Comparison of ENCODE assay signal across 26 mouse cellular contexts in genomic region chrX:169357146-169357772, GRCm38 (mm10). TPM values are rescaled to one million over a fixed set of nuclear protein-coding genes. Genes with fewer than 3 reads are reported as not detected.
DNase-seq lines count a peak whose midpoint lies in the region; ATAC-seq and TF ChIP-seq lines count a peak whose summit lies in the region.
"Had no signal": no experiment of that assay in that cellular context is flagged by ENCODE, and none has a peak within 500 bp of the region (broad histone marks: within the 10 kb centered on the region; RNA-seq: fewer than 3 reads in every experiment).

No protein-coding gene starts in this region.

- H3K4me1 ChIP-seq in limb, embryonic 14.5 days (ENCODE audit: control insufficient read depth, insufficient read depth, low read length): no peaks in the 10 kb centered on the region
- no peaks in the 10 kb centered on the region for H3K4me1 ChIP-seq in limb, embryonic 10.5 days
- H3K4me1 ChIP-seq: hindbrain, embryonic 12.5 days; limb, embryonic 12.5 days had no signal

- no peak overlapping the region for H3K27ac ChIP-seq in limb, embryonic 14.5 days (replicated peaks; ENCODE audit: low read depth, low read length)
- H3K27ac ChIP-seq in limb, embryonic 10.5 days: no peak overlapping the region
- H3K27ac ChIP-seq: gastrocnemius, adult 2 months; hindbrain, embryonic 12.5 days; limb, embryonic 12.5 days; macrophage had no signal

- peak; percentile 4 for DNase-seq in limb, embryonic 14.5 days (ENCODE audit: low spot score)
- no peak for DNase-seq in limb, embryonic 10.5 days (ENCODE audit: low spot score)
- DNase-seq in NIH3T3 (ENCODE audit: low read depth): peak; percentile 57
- peak; percentile 13 for DNase-seq in embryo, embryonic 11 days
- peak; percentile 30 for DNase-seq in mesoderm, embryonic 11.5 days (ENCODE audit: low read depth, low spot score)
- no peak for DNase-seq in frontal cortex, postnatal 14 days (ENCODE audit: low spot score in 2 of 2)
- no peak for DNase-seq in ovary, postnatal 36 days (ENCODE audit: low spot score)
- DNase-seq: adrenal gland, postnatal 36 days; cerebellum, adult 18-20 months; cerebellum, postnatal 10 days; gastrocnemius, adult 2 months; kidney, adult 8-10 months; kidney, postnatal 10 days; layer of hippocampus, adult 9-11 months; lung, postnatal 10 days; midbrain, embryonic 14.5 days; retina, postnatal 1 day; right cerebral cortex, postnatal 14 days; thymus, postnatal 14 days had no signal

- H3K27me3 ChIP-seq in limb, embryonic 14.5 days (ENCODE audit: control insufficient read depth, insufficient read depth, low read length): no peaks in the 10 kb centered on the region
- H3K27me3 ChIP-seq in limb, embryonic 10.5 days (ENCODE audit: low read depth, poor library complexity, severe bottlenecking): peaks cover 72% of the 10 kb centered on the region
- H3K27me3 ChIP-seq: CH12.LX; limb, embryonic 12.5 days had no signal

- no peaks in the 10 kb centered on the region for H3K9me3 ChIP-seq in limb, embryonic 14.5 days (ENCODE audit: control insufficient read depth, low read length)
- no peaks in the 10 kb centered on the region for H3K9me3 ChIP-seq in limb, embryonic 10.5 days (replicated peaks)
- H3K9me3 ChIP-seq: hindbrain, embryonic 12.5 days; limb, embryonic 12.5 days had no signal

- whole genome bisulfite sequencing in limb, embryonic 14.5 days: 75% methylated on average over 4 of the region's 4 CpGs
- WGBS in limb, embryonic 10.5 days: 81% methylated on average over 4 of the region's 4 CpGs

- no peak for ATAC-seq in limb, embryonic 14.5 days (ENCODE audit: low FRiP score, low read depth)
- ATAC-seq: forebrain, embryonic 14.5 days; intestine, embryonic 16.5 days had no signal

- no peaks in the 10 kb centered on the region for H3K36me3 ChIP-seq in limb, embryonic 14.5 days (ENCODE audit: control insufficient read depth, insufficient read depth, low read length)
- no peaks in the 10 kb centered on the region for H3K36me3 ChIP-seq in limb, embryonic 10.5 days
- H3K36me3 ChIP-seq: hindbrain, embryonic 12.5 days; limb, embryonic 12.5 days had no signal

- H3K9ac ChIP-seq in limb, embryonic 14.5 days (ENCODE audit: low read depth, low read length, severe bottlenecking): no peak overlapping the region
- H3K9ac ChIP-seq: hindbrain, embryonic 12.5 days; limb, embryonic 12.5 days had no signal

- H3K4me2 ChIP-seq in limb, embryonic 14.5 days (replicated peaks; ENCODE audit: low read depth, low read length, severe bottlenecking): no peak overlapping the region
- H3K4me2 ChIP-seq: hindbrain, embryonic 12.5 days; limb, embryonic 12.5 days; liver, embryonic 11.5 days had no signal

- no peak overlapping the region for H3K4me3 ChIP-seq in limb, embryonic 14.5 days (replicated peaks; ENCODE audit: low read length)
- H3K4me3 ChIP-seq in limb, embryonic 10.5 days: no peak overlapping the region
- H3K4me3 ChIP-seq: gastrocnemius, adult 2 months; hindbrain, embryonic 12.5 days; limb, embryonic 12.5 days had no signal

- TF ChIP-seq POLR2A in limb, embryonic 14.5 days (IDR thresholded peaks at IDR 0.05; ENCODE audit: borderline replicate concordance, extremely low read depth, insufficient read depth, insufficient read length): no peak

RNA-seq across cellular contexts. Expression of gene Hccs, which starts 37.1 kb away (rescaled TPM):
- polyA plus RNA-seq in limb, embryonic 14.5 days (2012; rRNA removed): 21.4 and 21.7 TPM in 2 replicates
- 30.9 and 33.4 TPM in 2 replicates for polyA plus RNA-seq in limb, embryonic 14.5 days (2014; fragmentation: Nextera tagmentation; extraction: Ambion mirVana)
- polyA plus RNA-seq in limb, embryonic 10.5 days (2016; fragmentation: Nextera tagmentation; extraction: Ambion mirVana): 36.3 and 39.1 TPM in 2 replicates

Comparison
In these comparisons a context has a peak if more than half of its experiments do, and no peak if none do; other contexts are left out.
1. DNase-seq: peak in limb, embryonic 14.5 days (single experiment), NIH3T3 (single experiment), embryo, embryonic 11 days (single experiment) and mesoderm, embryonic 11.5 days (single experiment); none in limb, embryonic 10.5 days (single experiment), frontal cortex, postnatal 14 days (0 of 2) and ovary, postnatal 36 days (single experiment).